Mouse (Mus musculus) cerebellum, adult 18-20 months (tissue): ENCODE data around the gene Maz.

Source experiments
- DNase-seq, 2 experiments: peaks; one replicate each; pipeline ENCODE4 v3.0.0; 2021

The Maz gene

GRCm38 (mm10) chr7:127020901-127021562, 5.8 kb downstream of the Maz start, which contains the start of the genes Gm42742 and Prrt2:
TSS of gene Gm42742 (minus strand) at chr7:127021097.
TSS of gene Prrt2 (minus strand) at chr7:127021211.
- peak; percentile 76 to 82 for DNase-seq

GRCm38 (mm10) chr7:127020491-127020890, 6.3 kb downstream of the Maz start:
- peak in 1 of 2 experiments; percentile 60 for DNase-seq

GRCm38 (mm10) chr7:127020031-127020430, 6.8 kb downstream of the Maz start:
- DNase-seq = peak; percentile 55 to 61

- peak in 1 of 2 experiments; percentile 48 for DNase-seq
These were observed 7.4 kb downstream of the Maz start for GRCm38 (mm10) chr7:127019306-127019960.

GRCm38 (mm10) chr7:127018416-127019305, 8.2 kb downstream of the Maz start:
- DNase-seq = peak in 1 of 2 experiments; percentile 43

- no peak for DNase-seq
These were observed 8.9 kb downstream of the Maz start for GRCm38 (mm10) chr7:127017950-127018345.

GRCm38 (mm10) chr7:127016971-127017949, 9.6 kb downstream of the Maz start, which contains the start of gene Pagr1a:
TSS of gene Pagr1a (minus strand) at chr7:127017352.
- DNase-seq = peak; percentile 97 to 98

GRCm38 (mm10) chr7:127016486-127016938, 10.3 kb downstream of the Maz start:
- DNase-seq = peak; percentile 69 to 72

GRCm38 (mm10) chr7:127016481-127016485, 10.6 kb downstream of the Maz start, which contains the start of gene Pagr1b:
TSS of gene Pagr1b (minus strand) at chr7:127016484.
- DNase-seq = no peak

- DNase-seq = peak; percentile 63 to 74
These were observed 10.8 kb downstream of the Maz start for GRCm38 (mm10) chr7:127016081-127016480.

GRCm38 (mm10) chr7:127014993-127015392, 11.8 kb downstream of the Maz start:
- no peak for DNase-seq

- DNase-seq = peak; percentile 70 to 73
These were observed 12.5 kb downstream of the Maz start, which contains the start of gene Mvp for GRCm38 (mm10) chr7:127014320-127014719. TSS of gene Mvp (minus strand) at chr7:127014621.

GRCm38 (mm10) chr7:127013385-127013784, 13.5 kb downstream of the Maz start:
- no peak for DNase-seq

- no peak for DNase-seq
These were observed 14.0 kb downstream of the Maz start for GRCm38 (mm10) chr7:127012845-127013244.

GRCm38 (mm10) chr7:127012374-127012773, 14.5 kb downstream of the Maz start:
- peak in 1 of 2 experiments; percentile 35 for DNase-seq

GRCm38 (mm10) chr7:127011717-127012116, 15.1 kb downstream of the Maz start:
- no peak for DNase-seq

GRCm38 (mm10) chr7:127011051-127011450, 15.8 kb downstream of the Maz start:
- no peak for DNase-seq

GRCm38 (mm10) chr7:127009307-127010085, 17.3 kb downstream of the Maz start:
- peak; percentile 59 to 69 for DNase-seq

GRCm38 (mm10) chr7:127008239-127009019, 18.4 kb downstream of the Maz start:
- peak; percentile 97 to 99 for DNase-seq

GRCm38 (mm10) chr7:127007313-127008024, 19.4 kb downstream of the Maz start:
- peak in 1 of 2 experiments; percentile 44 for DNase-seq
